Mouse (Mus musculus): Measurements from ENCODE around the gene Zbtb34. TPM values are rescaled to one million over a fixed set of nuclear protein-coding genes. Genes with fewer than 3 reads are reported as not detected.

The Zbtb34 gene
- total RNA-seq, 2 experiments from 2014 or later = 24.2 to 26.2 TPM

DNA sequence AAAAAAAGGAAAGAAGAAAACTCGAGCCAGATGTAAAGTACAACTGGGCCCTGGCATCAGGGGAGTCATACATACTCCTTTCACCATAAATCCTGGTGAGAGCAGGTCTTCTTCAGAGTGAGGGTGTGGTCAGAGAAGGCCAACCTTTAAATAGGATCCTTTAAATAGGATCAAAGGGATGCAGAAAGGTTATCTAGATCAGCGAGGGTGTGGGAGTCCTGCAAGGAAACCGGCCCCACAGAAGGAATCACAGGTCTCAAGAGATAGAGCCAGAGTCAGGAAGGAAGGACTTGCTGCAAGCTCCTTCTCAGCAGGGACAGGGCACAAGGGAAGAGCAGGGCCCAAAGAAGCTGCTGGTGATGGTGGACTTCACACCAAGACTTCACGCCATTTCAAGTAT lies 13.7 kb downstream of the Zbtb34 start:
- DNase-seq (ENCODE audit: low spot score in 2 of 2) = no peak
- intact Hi-C loops (cut with DNase I) = no loop called here

DNA sequence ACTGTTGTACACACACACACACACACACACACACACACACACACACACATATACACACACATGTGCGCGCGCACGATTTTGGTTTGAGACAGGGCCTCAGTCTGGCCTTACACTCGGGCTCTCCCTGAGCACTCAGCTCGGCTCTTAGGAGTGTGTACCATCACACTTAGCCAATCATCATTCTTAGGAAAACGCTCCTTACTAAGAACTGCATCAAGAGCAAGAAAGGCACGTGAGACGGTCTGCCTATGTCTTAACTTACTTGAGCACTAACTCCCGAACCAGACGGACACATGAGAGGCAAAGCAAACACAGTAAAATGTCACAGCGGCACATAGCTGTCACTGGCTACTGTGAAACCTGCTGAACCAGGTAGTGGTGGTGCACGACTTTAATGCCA lies 17.1 kb downstream of the Zbtb34 start:
- intact Hi-C loops (cut with DNase I) = no loop called here
- no peak for DNase-seq (ENCODE audit: low spot score in 2 of 2)

DNA sequence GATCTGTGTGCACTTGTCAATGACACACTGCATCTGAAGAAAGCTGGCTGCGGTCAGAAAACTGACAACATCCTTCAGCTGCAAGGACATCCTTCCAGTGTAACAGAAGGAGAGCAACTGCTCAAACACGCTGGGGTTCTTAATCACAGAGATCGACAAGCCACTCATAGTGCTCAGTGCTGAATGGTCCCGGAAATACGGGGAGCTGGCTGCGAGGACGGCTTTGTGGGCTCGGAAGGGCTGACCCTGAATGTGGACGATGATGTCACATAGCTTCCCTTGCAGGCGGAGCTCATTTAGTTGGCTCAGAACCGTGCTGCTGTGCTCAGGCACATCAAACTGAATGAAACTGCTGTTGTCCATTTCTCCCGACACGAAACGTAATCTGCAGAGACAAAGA lies 19.0 kb downstream of the Zbtb34 start:
- no peak for DNase-seq (ENCODE audit: low spot score in 2 of 2)
- intact Hi-C loops (cut with DNase I) = no loop called here

DNA sequence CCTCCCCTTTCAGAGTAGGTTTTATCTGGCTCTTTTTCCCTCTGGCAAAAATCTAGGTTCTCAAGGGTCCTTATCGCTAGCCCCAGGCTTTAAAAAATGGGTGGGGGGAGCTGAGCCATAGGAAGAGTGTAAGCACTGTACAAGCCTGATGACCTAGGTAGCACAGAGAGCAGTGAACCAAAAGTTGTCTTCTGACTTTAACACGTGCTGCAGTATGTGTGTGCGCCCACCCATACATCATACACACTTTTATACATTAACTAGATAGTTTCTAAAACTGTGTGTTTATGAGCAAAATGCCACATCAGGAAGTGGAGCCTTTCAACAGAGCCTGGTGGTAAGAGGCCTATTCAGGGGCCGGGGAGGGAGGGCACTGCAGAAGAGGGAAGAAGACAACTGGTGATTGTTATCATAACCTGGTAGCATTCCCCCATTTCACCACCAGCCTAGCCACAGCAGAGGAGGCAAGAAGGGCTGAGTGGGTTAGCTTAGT lies 27.6 kb downstream of the Zbtb34 start:
- intact Hi-C loops (cut with DNase I) = loop anchor here (2.0 to 5.0 kb wide), 2 partner anchors 36 to 247 kb away; no protein-coding TSS in a partner anchor
- no peak for DNase-seq (ENCODE audit: low spot score in 2 of 2)

GRCm38 (mm10) chr2:33402638-33403037 lies 28.5 kb downstream of the Zbtb34 start:
- intact Hi-C loops (cut with DNase I) = loop anchor here (1.0 to 5.0 kb wide), 3 partner anchors 35 to 246 kb away; no protein-coding TSS in a partner anchor

DNA sequence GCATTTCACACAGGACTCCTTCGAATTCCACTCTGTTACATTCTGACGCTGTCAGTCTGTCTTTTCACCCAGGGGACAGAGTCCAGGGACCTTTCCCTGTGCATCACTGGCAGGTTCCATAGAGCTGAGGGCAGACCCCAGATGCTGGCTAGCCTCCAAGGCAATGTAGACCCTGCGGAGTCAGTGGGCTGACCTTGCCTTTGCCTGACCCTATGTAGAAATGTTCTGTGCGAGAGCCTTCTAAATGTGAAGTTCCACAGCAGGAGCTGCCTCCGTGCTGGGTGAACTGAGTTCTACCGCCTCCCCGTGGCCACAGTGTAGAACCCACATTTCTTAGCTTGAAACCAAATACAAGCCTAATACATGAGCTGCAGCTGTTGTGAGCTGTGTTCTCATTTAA lies 28.9 kb downstream of the Zbtb34 start:
- peak; percentile 77 to 87 for DNase-seq (ENCODE audit: low spot score in 2 of 2)

More at GRCm38 (mm10) chr2:33402638-33403037, 28.5 kb downstream of the Zbtb34 start:
- DNase-seq (ENCODE audit: low spot score in 2 of 2) = no peak

DNA sequence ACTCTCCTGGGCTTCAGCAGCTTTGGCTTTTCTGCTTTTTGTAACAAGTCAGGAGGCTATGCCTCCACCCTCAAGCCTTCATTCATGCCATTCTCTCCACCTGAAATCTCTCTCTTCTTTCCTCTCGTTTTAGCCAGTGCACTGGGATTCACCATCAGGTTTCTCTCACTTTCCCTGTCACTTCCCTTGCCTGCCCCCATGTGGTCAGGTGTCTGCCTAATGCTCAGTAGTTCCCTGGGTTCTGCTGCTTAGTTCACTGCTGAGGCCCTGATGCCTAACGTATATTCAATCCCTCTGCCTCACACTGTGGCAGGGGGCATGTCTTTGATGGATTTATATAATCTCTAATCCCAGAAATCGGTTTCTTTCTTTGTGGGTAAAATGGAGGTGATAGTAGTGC lies 29.9 kb downstream of the Zbtb34 start:
- intact Hi-C loops (cut with DNase I) = loop anchor here (5.0 kb wide), 1 partner anchor 34 kb away; no protein-coding TSS in a partner anchor
- DNase-seq (ENCODE audit: low spot score in 2 of 2) = no peak

More for the DNA sequence above, 28.9 kb downstream of the Zbtb34 start:
- intact Hi-C loops (cut with DNase I) = loop anchor here (1.0 to 5.0 kb wide), 3 partner anchors 35 to 245 kb away; no protein-coding TSS in a partner anchor

GRCm38 (mm10) chr2:33400541-33400940 lies 30.6 kb downstream of the Zbtb34 start:
- DNase-seq (ENCODE audit: low spot score in 2 of 2) = no peak
- intact Hi-C loops (cut with DNase I) = loop anchor here (5.0 kb wide), 1 partner anchor 33 kb away; no protein-coding TSS in a partner anchor

GRCm38 (mm10) chr2:33399091-33399490 lies 32.0 kb downstream of the Zbtb34 start:
- DNase-seq (ENCODE audit: low spot score in 2 of 2) = no peak
- intact Hi-C loops (cut with DNase I) = no loop called here

- intact Hi-C loops (cut with DNase I) = no loop called here
- no peak for DNase-seq (ENCODE audit: low spot score in 2 of 2)
Observed at GRCm38 (mm10) chr2:33397036-33397435, 34.1 kb downstream of the Zbtb34 start.

- DNase-seq (ENCODE audit: low spot score in 2 of 2) = no peak
- intact Hi-C loops (cut with DNase I) = no loop called here
Observed at GRCm38 (mm10) chr2:33395053-33395452, 36.1 kb downstream of the Zbtb34 start.

- intact Hi-C loops (cut with DNase I) = no loop called here
- peak; percentile 31 to 57 for DNase-seq (ENCODE audit: low spot score in 2 of 2)
Observed at GRCm38 (mm10) chr2:33393951-33394635, 37.0 kb downstream of the Zbtb34 start.

DNA sequence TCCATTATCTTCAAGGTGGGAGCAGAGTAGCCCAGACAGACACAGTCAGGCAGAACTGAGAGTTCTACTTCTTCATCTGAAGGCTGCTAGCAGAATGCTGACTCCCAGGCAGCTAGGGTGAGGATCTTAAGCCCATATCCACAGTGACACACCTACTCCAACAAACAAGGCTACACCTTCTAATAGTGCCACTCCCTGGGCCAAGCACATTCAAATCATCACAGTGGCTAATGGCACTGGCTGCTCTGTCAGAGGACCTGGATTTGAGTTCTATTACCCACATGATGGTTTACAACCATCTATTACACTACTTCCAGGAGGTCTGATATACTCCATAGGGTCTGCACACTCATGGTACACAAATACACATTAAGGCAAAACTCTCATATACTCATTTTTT lies 38.1 kb downstream of the Zbtb34 start:
- intact Hi-C loops (cut with DNase I) = no loop called here
- DNase-seq (ENCODE audit: low spot score in 2 of 2) = no peak

GRCm38 (mm10) chr2:33371648-33372408 lies 59.3 kb downstream of the Zbtb34 start:
- intact Hi-C loops (cut with DNase I) = no loop called here
- DNase-seq (ENCODE audit: low spot score in 2 of 2) = peak in 1 of 2 experiments; percentile 62

DNA sequence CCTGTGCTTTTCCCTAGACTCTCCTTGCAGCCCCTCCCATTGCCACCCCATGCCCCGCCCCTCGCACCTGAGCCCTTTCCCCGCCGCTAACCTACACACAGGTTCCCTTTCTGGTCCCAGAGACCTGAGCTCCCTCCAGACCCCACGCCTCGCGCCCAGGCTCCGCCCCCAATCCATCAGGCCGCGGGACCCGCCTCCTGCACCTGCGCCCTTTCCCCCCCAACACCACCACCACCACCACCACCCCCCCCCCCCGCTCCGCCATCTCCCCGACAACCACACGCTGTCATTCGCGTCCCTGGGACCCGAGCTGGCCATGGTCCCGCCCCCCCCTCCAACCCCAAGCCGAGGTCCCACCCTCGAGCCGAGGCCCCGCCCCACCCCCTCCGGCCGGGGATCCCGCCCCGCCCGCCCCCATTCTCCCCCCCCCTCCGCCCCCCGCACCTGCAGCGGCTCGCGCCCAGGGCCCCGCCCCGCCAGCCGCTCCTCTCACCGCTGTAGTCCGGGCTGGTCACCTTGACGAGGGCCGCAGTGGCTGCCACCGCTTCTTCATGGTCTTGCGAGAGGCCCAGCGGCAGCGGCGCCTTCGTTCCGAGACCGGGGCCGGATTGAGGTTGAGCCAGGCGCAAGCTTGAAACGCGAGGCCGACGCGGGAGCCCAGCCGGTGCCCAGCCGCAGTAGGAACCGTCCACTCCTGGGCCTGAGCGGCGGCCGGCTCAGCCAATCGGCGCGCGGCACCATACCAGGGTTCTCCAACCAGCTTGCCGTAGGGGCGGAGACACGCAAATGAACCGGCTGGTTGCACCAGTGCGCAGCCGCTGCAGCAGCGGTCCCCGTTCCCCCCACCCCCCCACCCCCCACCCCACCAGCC lies 60.1 kb downstream of the Zbtb34 start, which contains the start of gene Ralgps1:
Ralgps1 (minus strand) TSS at position 710 of the 871 bp plus-strand sequence.
- intact Hi-C loops (cut with DNase I) = no loop called here
- peak; percentile 99 for DNase-seq (ENCODE audit: low spot score in 2 of 2)

GRCm38 (mm10) chr2:33370276-33370776 lies 60.8 kb downstream of the Zbtb34 start:
- intact Hi-C loops (cut with DNase I) = no loop called here
- DNase-seq (ENCODE audit: low spot score in 2 of 2) = no peak

DNA sequence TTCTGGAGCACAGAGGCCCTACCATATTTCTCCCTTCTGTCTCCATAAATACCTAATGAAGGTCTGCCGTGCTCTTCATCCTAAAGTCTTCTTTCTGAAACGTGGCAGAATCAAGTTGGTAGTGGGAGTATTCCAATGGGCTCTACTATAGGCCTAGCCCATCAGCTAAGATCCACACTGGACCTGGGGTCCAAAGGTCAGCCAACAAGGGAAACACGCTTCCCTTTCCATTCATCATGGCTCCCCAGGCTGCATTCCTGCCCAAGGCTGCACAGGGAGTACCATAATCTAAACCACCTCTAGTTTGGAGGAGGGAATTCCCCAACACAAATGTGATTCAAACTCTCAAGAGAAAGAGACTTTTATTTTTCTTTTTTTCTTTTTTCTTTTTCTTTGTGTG lies 61.7 kb downstream of the Zbtb34 start:
- intact Hi-C loops (cut with DNase I) = loop anchor here (5.0 kb wide), 1 partner anchor 33 kb away; no protein-coding TSS in a partner anchor
- no peak for DNase-seq (ENCODE audit: low spot score in 2 of 2)

DNA sequence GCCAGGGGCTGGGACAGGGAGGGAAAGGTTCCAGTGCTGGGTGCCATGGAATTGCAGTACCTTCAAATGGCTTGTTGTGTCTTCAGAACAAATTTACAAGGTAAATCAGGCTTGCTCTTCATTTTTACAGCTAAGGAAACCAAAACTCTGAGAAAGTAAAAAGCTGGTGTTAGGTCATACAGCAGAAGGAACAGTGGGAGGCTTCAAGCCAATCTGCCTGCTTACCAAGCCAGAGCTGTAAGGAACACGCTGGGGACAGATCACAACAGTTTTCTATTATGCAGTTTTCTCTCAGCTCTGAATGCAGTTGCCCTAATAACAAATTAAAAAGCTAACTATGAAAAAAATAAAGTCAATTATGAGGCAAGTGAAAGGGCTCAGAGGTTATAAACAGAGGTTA lies 62.6 kb downstream of the Zbtb34 start:
- intact Hi-C loops (cut with DNase I) = loop anchor here (5.0 kb wide), 1 partner anchor 34 kb away; no protein-coding TSS in a partner anchor
- DNase-seq (ENCODE audit: low spot score in 2 of 2) = no peak
